Mouse (Mus musculus) ES-E14 (cell line): Measurements from ENCODE around the gene Tcf25. TPM values are rescaled to one million over a fixed set of nuclear protein-coding genes. Genes with fewer than 3 reads are reported as not detected.

Source experiments
- DNase-seq: peaks from one replicate; pipeline ENCODE4 v3.0.0-alpha.2; 2013; ENCODE audit warnings: low read depth, low spot score
- H3K27ac ChIP-seq: 2 replicates; pipeline ENCODE4 v1.5.1; 2012; ENCODE audit warnings: low read depth, mild to moderate bottlenecking, low read length, moderate library complexity, mixed read lengths; ENCODE audit not compliant: poor library complexity, insufficient read depth, severe bottlenecking
- H3K36me3 ChIP-seq: 2 replicates; pipeline ENCODE4 v1.6.1; 2012; ENCODE audit warnings: mild to moderate bottlenecking, low read length, moderate library complexity, mixed read lengths; ENCODE audit not compliant: control insufficient read depth, poor library complexity, insufficient read depth, severe bottlenecking
- H3K4me1 ChIP-seq, 2 experiments: fragments of 150-350 bp in 1 of 2; sonication (generic) in 1 of 2; 2 replicates each; pipeline ENCODE4 v1.6.1; 2012; ENCODE audit warnings: low read length in 2 of 2, mild to moderate bottlenecking in 1 of 2, mixed read lengths in 1 of 2; ENCODE audit not compliant: control insufficient read depth in 2 of 2, insufficient read depth in 2 of 2, poor library complexity in 1 of 2
- H3K4me3 ChIP-seq, 2 experiments: fragments of 150-350 bp in 1 of 2; sonication (generic) in 1 of 2; 2 replicates each; pipeline ENCODE4 v1.5.1; 2012; ENCODE audit warnings: low read length in 2 of 2, low read depth in 1 of 2, mild to moderate bottlenecking in 1 of 2, mixed read lengths in 1 of 2; ENCODE audit not compliant: insufficient read depth in 1 of 2, poor library complexity in 1 of 2, severe bottlenecking in 1 of 2
- H3K9ac ChIP-seq: 2 replicates; pipeline ENCODE4 v1.6.1; 2012; ENCODE audit warnings: low read depth, mild to moderate bottlenecking, low read length, mixed read lengths; ENCODE audit not compliant: poor library complexity, insufficient read depth, severe bottlenecking
- H3K9me3 ChIP-seq: fragments of 150-350 bp; sonication (generic); 2 replicates; pipeline ENCODE4 v1.6.1; 2012; ENCODE audit warnings: low read depth, mild to moderate bottlenecking, low read length; ENCODE audit not compliant: control insufficient read depth, insufficient read depth
- CHD2 ChIP-seq: IDR thresholded peaks from 2 replicates; pipeline ENCODE4 v1.6.1; 2014; ENCODE audit warnings: mild to moderate bottlenecking, low read depth, low read length, inconsistent platforms
- HCFC1 ChIP-seq: IDR thresholded peaks from 2 replicates; pipeline ENCODE4 v1.6.1; 2012; ENCODE audit warnings: low read length, inconsistent platforms, borderline replicate concordance; ENCODE audit not compliant: insufficient read depth
- MAFK ChIP-seq: IDR thresholded peaks from 2 replicates; pipeline ENCODE4 v1.6.1; 2014; ENCODE audit warnings: mild to moderate bottlenecking, low read depth, low read length, inconsistent platforms; ENCODE audit not compliant: insufficient read depth
- ZC3H11A ChIP-seq: IDR thresholded peaks from 2 replicates; pipeline ENCODE4 v1.6.1; 2012; ENCODE audit warnings: low read depth, mild to moderate bottlenecking, inconsistent platforms, low read length, borderline replicate concordance
- ZNF384 ChIP-seq: IDR thresholded peaks from 2 replicates; pipeline ENCODE4 v1.6.1; 2012; ENCODE audit warnings: low read depth, low read length, inconsistent platforms
- in situ Hi-C, 2 experiments: fragments of 600-800 bp; cut with MboI; formaldehyde crosslinking; loops; one replicate each; pipeline ENCODE4 v1.15.1; 2025; ENCODE audit warnings: low sequenced_read_pairs in 2 of 2, inconsistent platforms in 1 of 2; ENCODE audit not compliant: unreplicated experiment in 2 of 2
- total RNA-seq: library from RNA; depleted of rRNA; stranded (reverse); fragments of 300-350 nt; gene quantifications from 2 replicates; pipeline ENCODE4 v1.2.3, GENCODE M21; 2012

The Tcf25 gene
- total RNA-seq, 1 experiment: 114 TPM

- TF ChIP-seq ZC3H11A (no peak), ZNF384 (no peak), MAFK (no peak), CHD2 (no peak), HCFC1 (no peak)
- H3K4me1 ChIP-seq: peaks cover 2 to 8% of the 10 kb centered on the region in 2 experiments; a peak in 2 of 4 replicates
- H3K4me3 ChIP-seq: no peak overlapping the region
- H3K36me3 ChIP-seq: peaks cover 2% of the 10 kb centered on the region; the same call in 1 of the 2 replicates
- in situ Hi-C loops: no loop called here
- no peaks in the 10 kb centered on the region for H3K9me3 ChIP-seq
- H3K27ac ChIP-seq: no peak overlapping the region
- H3K9ac ChIP-seq: no peak overlapping the region
- DNase-seq: no peak
Measured at GRCm38 (mm10) chr8:123407612-123408011, 34.1 kb downstream of the Tcf25 start.

- no peaks in the 10 kb centered on the region for H3K9me3 ChIP-seq
- in situ Hi-C loops: no loop called here
- H3K4me1 ChIP-seq: peaks cover 2 to 13% of the 10 kb centered on the region in 2 experiments; a peak in 2 of 4 replicates
- H3K4me3 ChIP-seq: no peak overlapping the region
- H3K9ac ChIP-seq: no peak overlapping the region
- no peak overlapping the region for H3K27ac ChIP-seq
- no peaks in the 10 kb centered on the region for H3K36me3 ChIP-seq
- DNase-seq: no peak
- TF ChIP-seq CHD2: no peak
- no peak for TF ChIP-seq ZC3H11A
- TF ChIP-seq MAFK: no peak
- no peak for TF ChIP-seq ZNF384
- no peak for TF ChIP-seq HCFC1
Measured at GRCm38 (mm10) chr8:123408586-123409544, 35.3 kb downstream of the Tcf25 start.

- no peaks in the 10 kb centered on the region for H3K9me3 ChIP-seq
- TF ChIP-seq HCFC1 (no peak), ZC3H11A (no peak)
- H3K36me3 ChIP-seq: no peaks in the 10 kb centered on the region
- H3K27ac ChIP-seq: no peak overlapping the region
- peaks cover 2 to 13% of the 10 kb centered on the region in 2 experiments; a peak in 2 of 4 replicates for H3K4me1 ChIP-seq
- H3K9ac ChIP-seq: no peak overlapping the region
- DNase-seq: no peak
- H3K4me3 ChIP-seq: no peak overlapping the region
- in situ Hi-C loops: no loop called here
Measured at GRCm38 (mm10) chr8:123410049-123410587, 36.6 kb downstream of the Tcf25 start.

GRCm38 (mm10) chr8:123410788-123411187, 37.2 kb downstream of the Tcf25 start:
- H3K36me3 ChIP-seq: no peaks in the 10 kb centered on the region
- in situ Hi-C loops: no loop called here
- TF ChIP-seq MAFK (no peak), HCFC1 (no peak), CHD2 (no peak), ZC3H11A (no peak), ZNF384 (no peak)
- DNase-seq: no peak
- H3K27ac ChIP-seq: no peak overlapping the region
- no peaks in the 10 kb centered on the region for H3K9me3 ChIP-seq
- no peak overlapping the region for H3K9ac ChIP-seq
- H3K4me1 ChIP-seq: peaks cover 2 to 13% of the 10 kb centered on the region in 2 experiments; a peak in 2 of 4 replicates
- H3K4me3 ChIP-seq: peak overlapping the region; percentile 61 to 66
